Mouse (Mus musculus): ENCODE results near the gene Ush2a. TPM values are rescaled to one million over a fixed set of nuclear protein-coding genes. Genes with fewer than 3 reads are reported as not detected.

Ush2a gene
- total and polyA plus RNA-seq, 3 experiments: under 0.01 to 0.04 TPM; not detected in 1

- no peak for TF ChIP-seq MEF2A (IDR thresholded peaks at IDR 0.05; ENCODE audit: extremely low read depth, insufficient replicate concordance, low read depth, low read length, poor library complexity, severe bottlenecking)
- TF ChIP-seq KAT2A (conservative IDR thresholded peaks at IDR 0.05; ENCODE audit: low read depth, low read length): no peak
- no peak for TF ChIP-seq MAX (IDR thresholded peaks at IDR 0.05; ENCODE audit: low read length)
- TF ChIP-seq MAZ (IDR thresholded peaks at IDR 0.05; ENCODE audit: low read depth, low read length): no peak
- no peak for TF ChIP-seq ZC3H11A (IDR thresholded peaks at IDR 0.05; ENCODE audit: low read depth, low read length)
- TF ChIP-seq RAD21 (IDR thresholded peaks at IDR 0.05; ENCODE audit: low read depth, low read length): no peak
- TF ChIP-seq MXI1 (IDR thresholded peaks at IDR 0.05; ENCODE audit: low read depth, low read length): no peak
- TF ChIP-seq EP300 (IDR thresholded peaks at IDR 0.05; ENCODE audit: low read depth in 1 of 2, low read length in 2 of 2): no peak
- TF ChIP-seq POLR2A (IDR thresholded peaks at IDR 0.05; ENCODE audit: control insufficient read depth in 1 of 2, insufficient read depth in 1 of 2, low read depth in 1 of 2, low read length in 2 of 2, poor library complexity in 1 of 2): no peak
- no peak for TF ChIP-seq MYC (IDR thresholded peaks at IDR 0.05; ENCODE audit: low read depth, low read length)
- TF ChIP-seq CTCF (IDR thresholded peaks at IDR 0.05 in 2 of 3, conservative IDR thresholded peaks at IDR 0.05 in 1 of 3; ENCODE audit: control insufficient read depth in 1 of 3, insufficient read depth in 1 of 3, low read depth in 2 of 3, low read length in 3 of 3, poor library complexity in 1 of 3, severe bottlenecking in 1 of 3): no peak
- no peak for TF ChIP-seq RCOR1 (IDR thresholded peaks at IDR 0.05; ENCODE audit: low read depth, low read length)
- TF ChIP-seq TAL1 (IDR thresholded peaks at IDR 0.05; ENCODE audit: low read length): no peak
- TF ChIP-seq MYB (IDR thresholded peaks at IDR 0.05; ENCODE audit: low read depth, low read length): no peak
- TF ChIP-seq CHD1 (IDR thresholded peaks at IDR 0.05; ENCODE audit: low read depth, low read length): no peak
- TF ChIP-seq ZMIZ1 (IDR thresholded peaks at IDR 0.05; ENCODE audit: low read depth, low read length): no peak
- no peak for TF ChIP-seq MAFK (IDR thresholded peaks at IDR 0.05; ENCODE audit: borderline replicate concordance, low read depth, low read length)
- DNase-seq (ENCODE audit: low read depth, low spot score): peak; percentile 46
- Histone ChIP-seq H3K79me2 (ENCODE audit: control insufficient read depth, insufficient read depth, low read length, poor library complexity) (no peaks in the 10 kb centered on the region), H3K9me3 (replicated peaks; ENCODE audit: insufficient read depth, low read length) (no peaks in the 10 kb centered on the region), H3K4me1 (ENCODE audit: control insufficient read depth in 1 of 2, insufficient read depth in 2 of 2, low read length in 2 of 2) (peaks cover 10 to 12% of the 10 kb centered on the region in 2 experiments; a peak in 3 of 4 replicates), H3K36me3 (ENCODE audit: control insufficient read depth in 1 of 2, insufficient read depth in 2 of 2, low read length in 2 of 2) (peaks cover 0 to 25% of the 10 kb centered on the region in 2 experiments; a peak in 2 of 4 replicates), H3K27me3 (ENCODE audit: control insufficient read depth in 1 of 2, insufficient read depth in 2 of 2, low read length in 2 of 2) (no peaks in the 10 kb centered on the region), H3K27ac (ENCODE audit: control insufficient read depth, low read depth, low read length) (peak overlapping the region; percentile 74), H3K4me3 (ENCODE audit: control insufficient read depth in 1 of 2, insufficient read depth in 1 of 2, low read depth in 2 of 2, low read length in 2 of 2) (no peak overlapping the region), H3K9ac (ENCODE audit: control insufficient read depth, low read depth, low read length, poor library complexity, severe bottlenecking) (no peak overlapping the region)
Measured at GRCm38 (mm10) chr1:188385733-188386261, 124.0 kb downstream of the Ush2a start.

- TF ChIP-seq MAFK (IDR thresholded peaks at IDR 0.05; ENCODE audit: borderline replicate concordance, low read depth, low read length): no peak
- TF ChIP-seq ELF1 (IDR thresholded peaks at IDR 0.05; ENCODE audit: low read depth, low read length): no peak
- 0 out of 2 replicates have a peak, but pooled peaks have one; percentile 10 for TF ChIP-seq TCF12 (IDR thresholded peaks at IDR 0.05; ENCODE audit: low read depth, low read length)
- Histone ChIP-seq H3K27ac (ENCODE audit: control insufficient read depth, low read depth, low read length) (peak overlapping the region; percentile 78), H3K9ac (ENCODE audit: control insufficient read depth, low read depth, low read length, poor library complexity, severe bottlenecking) (peak overlapping the region; percentile 12; the same call in 1 of the 2 replicates), H3K9me3 (replicated peaks; ENCODE audit: insufficient read depth, low read length) (no peaks in the 10 kb centered on the region), H3K4me1 (ENCODE audit: control insufficient read depth in 1 of 2, insufficient read depth in 2 of 2, low read length in 2 of 2) (peaks cover 10 to 12% of the 10 kb centered on the region in 2 experiments; a peak in 3 of 4 replicates), H3K27me3 (ENCODE audit: control insufficient read depth in 1 of 2, insufficient read depth in 2 of 2, low read length in 2 of 2) (no peaks in the 10 kb centered on the region), H3K36me3 (ENCODE audit: control insufficient read depth in 1 of 2, insufficient read depth in 2 of 2, low read length in 2 of 2) (peaks cover 0 to 25% of the 10 kb centered on the region in 2 experiments; a peak in 2 of 4 replicates), H3K4me3 (ENCODE audit: control insufficient read depth in 1 of 2, insufficient read depth in 1 of 2, low read depth in 2 of 2, low read length in 2 of 2) (no peak overlapping the region), H3K79me2 (ENCODE audit: control insufficient read depth, insufficient read depth, low read length, poor library complexity) (no peaks in the 10 kb centered on the region)
- DNase-seq (ENCODE audit: low read depth, low spot score): peak; percentile 65
Measured at GRCm38 (mm10) chr1:188387321-188387720, 125.5 kb downstream of the Ush2a start.

Measured in MEL (cell line).